Mouse (Mus musculus) hindbrain, embryonic 11.5 days (tissue): ENCODE measurements around the gene Npw. TPM values are rescaled to one million over a fixed set of nuclear protein-coding genes. Genes with fewer than 3 reads are reported as not detected.

Experiments
- ATAC-seq: fragments of 200-750 bp; cut with Nextera tagmentation; 2 replicates; pipeline ENCODE4 v1.8.0; 2017; ENCODE audit warnings: mild to moderate bottlenecking, moderate TSS enrichment, moderate library complexity; ENCODE audit not compliant: low FRiP score
- DNase-seq: peaks from one replicate; pipeline ENCODE4 v3.0.0-alpha.2; 2015; ENCODE audit warnings: low spot score
- H3K27ac ChIP-seq: fragments of 300-500 bp; sonication (generic); 2 replicates; pipeline ENCODE4 v1.5.1; 2014; ENCODE audit warnings: mild to moderate bottlenecking, low read depth, low read length
- H3K27me3 ChIP-seq: fragments of 300-500 bp; sonication (generic); 2 replicates; pipeline ENCODE4 v1.6.1; 2014; ENCODE audit warnings: mild to moderate bottlenecking, low read length, moderate library complexity, mixed read lengths; ENCODE audit not compliant: control insufficient read depth, insufficient read depth
- H3K36me3 ChIP-seq: fragments of 300-500 bp; sonication (generic); 2 replicates; pipeline ENCODE4 v1.6.1; 2014; ENCODE audit warnings: mild to moderate bottlenecking, low read length, moderate library complexity, mixed read lengths; ENCODE audit not compliant: control insufficient read depth, insufficient read depth
- H3K4me1 ChIP-seq: fragments of 300-500 bp; sonication (generic); replicated peaks from 2 replicates; pipeline ENCODE4 v1.6.1; 2014; ENCODE audit warnings: low read length, mixed read lengths; ENCODE audit not compliant: control insufficient read depth, insufficient read depth
- H3K4me2 ChIP-seq: fragments of 300-500 bp; sonication (generic); replicated peaks from 2 replicates; pipeline ENCODE4 v1.6.1; 2014; ENCODE audit warnings: mild to moderate bottlenecking, low read depth, low read length
- H3K4me3 ChIP-seq: fragments of 300-500 bp; sonication (generic); 2 replicates; pipeline ENCODE4 v1.5.1; 2014; ENCODE audit warnings: low read depth, low read length
- H3K9ac ChIP-seq: fragments of 300-500 bp; sonication (generic); 2 replicates; pipeline ENCODE4 v1.6.1; 2014; ENCODE audit warnings: low read depth, low read length
- H3K9me3 ChIP-seq: fragments of 300-500 bp; sonication (generic); 2 replicates; pipeline ENCODE4 v1.6.1; 2016; ENCODE audit warnings: low read length; ENCODE audit not compliant: control insufficient read depth
- WGBS: fragments of 180-500 bp; shearing (Covaris S2); extraction: QIAGEN DNeasy Blood & Tissue Kit; methylation state at CpG from one replicate; pipeline ENCODE4 v1.1.7; 2014; 5-methylcytosine and 5-hydroxymethylcytosine counted together
- polyA plus RNA-seq: library from polyadenylated mRNA; unstranded; fragments of >200 nt; fragmentation: Nextera tagmentation; extraction: Ambion mirVana; gene quantifications from 2 replicates; pipeline ENCODE4 v1.2.1, GENCODE M21; 2014

The Npw gene
- polyA plus RNA-seq, 1 experiment from 2014 or later: not detected

DNA sequence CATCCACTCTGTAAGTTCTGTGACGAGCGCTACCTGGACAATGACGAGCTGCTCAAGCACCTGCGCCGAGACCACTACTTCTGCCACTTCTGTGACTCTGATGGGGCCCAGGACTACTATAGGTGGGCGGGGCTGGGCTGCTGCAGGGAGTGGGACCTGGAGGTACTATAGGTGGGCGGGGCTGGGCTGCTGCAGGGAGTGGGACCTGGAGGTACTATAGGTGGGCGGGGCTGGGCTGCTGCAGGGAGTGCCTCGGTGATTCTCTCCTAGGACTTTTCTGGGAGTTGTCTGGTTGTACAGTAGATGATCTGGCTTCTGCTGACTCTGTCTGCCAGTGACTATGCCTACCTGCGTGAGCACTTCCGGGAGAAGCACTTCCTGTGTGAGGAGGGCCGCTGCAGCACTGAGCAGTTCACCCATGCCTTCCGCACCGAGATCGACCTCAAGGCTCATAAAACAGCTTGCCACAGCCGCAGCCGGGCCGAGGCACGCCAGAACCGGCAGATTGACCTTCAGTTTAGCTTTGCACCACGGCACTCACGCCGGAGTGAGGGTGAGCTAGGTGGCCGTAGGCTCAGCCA lies 19.3 kb upstream of the Npw start:
- ATAC-seq: no peak

DNA sequence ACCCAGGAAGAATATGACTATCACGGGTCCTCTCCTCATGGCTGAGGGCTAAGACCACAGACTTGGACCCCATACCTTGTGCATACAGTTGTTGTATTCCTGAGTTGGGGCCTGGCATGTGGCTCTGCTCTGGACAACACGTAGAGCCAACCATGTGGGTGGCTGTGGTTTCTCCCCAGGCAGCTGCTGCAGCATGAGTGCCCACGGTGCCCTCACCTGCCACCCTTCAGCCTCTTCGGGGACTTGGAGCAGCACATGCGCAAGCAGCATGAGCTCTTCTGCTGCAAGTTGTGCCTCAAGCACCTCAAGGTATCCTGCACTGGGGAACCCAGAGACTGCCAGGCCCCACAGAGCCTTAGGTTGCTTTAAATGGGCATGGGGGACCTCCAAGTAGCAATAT lies 18.6 kb upstream of the Npw start:
- Histone ChIP-seq H3K4me2 (no peak overlapping the region), H3K9ac (no peak overlapping the region), H3K4me1 (no peaks in the 10 kb centered on the region; the same call in 1 of the 2 replicates), H3K9me3 (no peaks in the 10 kb centered on the region), H3K27me3 (no peaks in the 10 kb centered on the region), H3K36me3 (peaks cover 14% of the 10 kb centered on the region), H3K27ac (no peak overlapping the region), H3K4me3 (no peak overlapping the region)
- DNase-seq: no peak
- 94% methylated on average over 5 of the region's 5 CpGs for WGBS
- ATAC-seq: no peak

More for the DNA sequence above, 19.3 kb upstream of the Npw start:
- Histone ChIP-seq H3K9me3 (no peaks in the 10 kb centered on the region), H3K4me3 (no peak overlapping the region), H3K4me2 (no peak overlapping the region), H3K4me1 (no peaks in the 10 kb centered on the region), H3K27me3 (no peaks in the 10 kb centered on the region), H3K36me3 (peaks cover 14% of the 10 kb centered on the region), H3K27ac (no peak overlapping the region), H3K9ac (no peak overlapping the region)
- 95% methylated on average over 24 of the region's 24 CpGs for WGBS
- no peak for DNase-seq

- Histone ChIP-seq H3K9me3 (no peaks in the 10 kb centered on the region), H3K27ac (no peak overlapping the region), H3K36me3 (peaks cover 14% of the 10 kb centered on the region), H3K4me3 (no peak overlapping the region), H3K4me1 (peaks cover 3% of the 10 kb centered on the region), H3K9ac (no peak overlapping the region), H3K27me3 (no peaks in the 10 kb centered on the region), H3K4me2 (no peak overlapping the region)
- DNase-seq (peak; percentile 79), ATAC-seq (no peak)
- 64% methylated on average over 2 of the region's 2 CpGs for WGBS
These were observed 17.9 kb upstream of the Npw start for GRCm38 (mm10) chr17:24676187-24676586.

GRCm38 (mm10) chr17:24674277-24674676 lies 16.0 kb upstream of the Npw start:
- H3K4me3 ChIP-seq: no peak overlapping the region
- H3K27me3 ChIP-seq: no peaks in the 10 kb centered on the region
- no peaks in the 10 kb centered on the region for H3K9me3 ChIP-seq
- peaks cover 3% of the 10 kb centered on the region for H3K4me1 ChIP-seq
- peaks cover 7% of the 10 kb centered on the region for H3K36me3 ChIP-seq
- ATAC-seq: no peak
- WGBS: 85% methylated on average over 7 of the region's 7 CpGs
- H3K4me2 ChIP-seq: no peak overlapping the region
- no peak overlapping the region for H3K27ac ChIP-seq
- H3K9ac ChIP-seq: no peak overlapping the region
- DNase-seq: no peak

- no peak overlapping the region for H3K4me2 ChIP-seq
- no peak overlapping the region for H3K4me3 ChIP-seq
- H3K9me3 ChIP-seq: no peaks in the 10 kb centered on the region
- H3K27ac ChIP-seq: no peak overlapping the region
- DNase-seq (no peak), ATAC-seq (no peak)
- H3K27me3 ChIP-seq: no peaks in the 10 kb centered on the region
- no peak overlapping the region for H3K9ac ChIP-seq
- 31% methylated on average over 5 of the region's 5 CpGs for WGBS
- H3K4me1 ChIP-seq: peaks cover 3% of the 10 kb centered on the region
- no peaks in the 10 kb centered on the region for H3K36me3 ChIP-seq
These were observed 13.9 kb upstream of the Npw start for GRCm38 (mm10) chr17:24672141-24672540.

DNA sequence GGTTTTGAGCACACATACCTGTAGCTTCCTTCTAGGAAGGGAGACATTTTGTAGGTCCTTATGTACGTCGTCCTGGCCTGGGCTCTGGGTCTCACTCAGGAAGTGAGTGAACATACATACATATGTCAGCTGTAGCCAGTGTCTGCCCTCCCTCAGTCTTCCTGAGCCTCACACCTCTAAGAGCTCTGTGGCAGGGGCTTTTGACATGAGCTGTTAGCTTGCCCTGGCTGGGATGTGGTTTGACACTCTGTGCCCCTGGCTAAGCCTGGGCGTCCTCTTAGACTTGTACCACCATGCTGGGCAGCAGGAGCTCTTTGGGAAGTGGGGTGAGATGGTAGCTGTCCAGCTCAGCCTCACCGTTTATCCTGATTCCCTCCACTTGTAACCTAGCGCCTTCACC lies 13.1 kb upstream of the Npw start:
- DNase-seq: no peak
- H3K4me2 ChIP-seq: no peak overlapping the region; the same call in 1 of the 2 replicates
- 70% methylated on average over 5 of the region's 5 CpGs for WGBS
- peak overlapping the region; percentile 19; the same call in 1 of the 2 replicates for H3K9ac ChIP-seq
- H3K36me3 ChIP-seq: no peaks in the 10 kb centered on the region
- no peaks in the 10 kb centered on the region for H3K27me3 ChIP-seq
- H3K4me3 ChIP-seq: 0 out of 2 replicates have a peak overlapping the region, but pooled peaks have one; percentile 1
- ATAC-seq: no peak
- H3K9me3 ChIP-seq: no peaks in the 10 kb centered on the region
- peaks cover 3% of the 10 kb centered on the region for H3K4me1 ChIP-seq
- H3K27ac ChIP-seq: no peak overlapping the region

- no peaks in the 10 kb centered on the region for H3K9me3 ChIP-seq
- peak overlapping the region; percentile 96 for H3K9ac ChIP-seq
- no peak for DNase-seq
- 14% methylated on average over 8 of the region's 8 CpGs for WGBS
- H3K4me1 ChIP-seq: peaks cover 3% of the 10 kb centered on the region
- H3K36me3 ChIP-seq: no peaks in the 10 kb centered on the region
- peak overlapping the region; percentile 82; the same call in 1 of the 2 replicates for H3K27ac ChIP-seq
- no peak for ATAC-seq
- H3K4me3 ChIP-seq: peak overlapping the region; percentile 100
- H3K4me2 ChIP-seq: peak overlapping the region; percentile 75
- no peaks in the 10 kb centered on the region for H3K27me3 ChIP-seq
These were observed 12.1 kb upstream of the Npw start for GRCm38 (mm10) chr17:24670246-24670844.

DNA sequence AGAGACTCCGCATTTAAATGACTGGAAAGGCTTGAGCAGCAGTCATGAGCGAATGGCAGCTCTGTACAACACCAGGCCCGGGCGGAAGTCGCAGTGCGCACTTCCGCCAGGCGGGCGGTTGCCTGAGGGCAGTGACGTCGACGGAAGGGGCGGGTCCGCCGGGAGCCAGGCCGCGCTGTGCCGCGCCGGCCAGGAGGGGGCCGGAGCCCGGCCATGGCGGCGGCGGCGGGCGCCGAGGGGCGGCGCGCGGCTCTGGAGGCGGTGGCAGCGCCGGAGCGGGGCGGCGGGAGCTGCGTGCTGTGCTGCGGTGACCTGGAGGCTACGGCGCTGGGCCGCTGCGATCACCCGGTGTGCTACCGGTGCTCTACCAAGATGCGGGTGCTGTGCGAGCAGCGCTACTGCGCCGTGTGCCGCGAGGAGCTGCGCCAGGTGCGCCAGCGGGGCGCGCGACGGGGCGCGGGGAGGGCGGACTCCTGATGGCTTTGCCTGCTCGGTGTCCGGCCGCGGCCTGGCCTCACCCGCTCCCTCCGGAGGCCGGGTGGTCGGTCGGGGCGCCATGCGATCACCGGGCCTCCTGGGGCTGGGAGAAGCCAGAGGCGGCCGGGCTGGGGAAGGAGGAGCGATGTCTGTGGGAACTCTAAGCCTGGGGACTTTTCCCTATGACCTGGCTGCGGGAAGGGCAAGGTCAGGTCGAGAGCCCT lies 11.4 kb upstream of the Npw start, which contains the start of gene Zfp598:
TSS of gene Zfp598 (plus strand) at position 143 of the 701 bp plus-strand sequence.
- H3K36me3 ChIP-seq: no peaks in the 10 kb centered on the region
- DNase-seq (peak; percentile 97), ATAC-seq (peak; percentile 99)
- H3K4me1 ChIP-seq: peaks cover 3% of the 10 kb centered on the region
- H3K9ac ChIP-seq: peak within 1 kb of the TSS; percentile 96
- H3K27ac ChIP-seq: peak within 1 kb of the TSS; percentile 82
- no peaks in the 10 kb centered on the region for H3K27me3 ChIP-seq
- H3K9me3 ChIP-seq: no peaks in the 10 kb centered on the region
- peak within 1 kb of the TSS; percentile 100 for H3K4me3 ChIP-seq
- peak within 1 kb of the TSS; percentile 75 for H3K4me2 ChIP-seq
- WGBS: under 1% methylated on average over 70 of the region's 80 CpGs
